Mouse (Mus musculus): Measurements from ENCODE around the gene Ocel1.
A peak's percentile ranks its signal among the peaks of the same experiment; 100 is the strongest.

Ocel1 gene

GRCm38 (mm10) chr8:71379512-71380075 lies 8.5 kb downstream of the Ocel1 start:
- no peak for DNase-seq (ENCODE audit: low read depth)

- no peak for DNase-seq (ENCODE audit: low read depth)
Measured at GRCm38 (mm10) chr8:71380178-71381171, 9.4 kb downstream of the Ocel1 start.

DNA sequence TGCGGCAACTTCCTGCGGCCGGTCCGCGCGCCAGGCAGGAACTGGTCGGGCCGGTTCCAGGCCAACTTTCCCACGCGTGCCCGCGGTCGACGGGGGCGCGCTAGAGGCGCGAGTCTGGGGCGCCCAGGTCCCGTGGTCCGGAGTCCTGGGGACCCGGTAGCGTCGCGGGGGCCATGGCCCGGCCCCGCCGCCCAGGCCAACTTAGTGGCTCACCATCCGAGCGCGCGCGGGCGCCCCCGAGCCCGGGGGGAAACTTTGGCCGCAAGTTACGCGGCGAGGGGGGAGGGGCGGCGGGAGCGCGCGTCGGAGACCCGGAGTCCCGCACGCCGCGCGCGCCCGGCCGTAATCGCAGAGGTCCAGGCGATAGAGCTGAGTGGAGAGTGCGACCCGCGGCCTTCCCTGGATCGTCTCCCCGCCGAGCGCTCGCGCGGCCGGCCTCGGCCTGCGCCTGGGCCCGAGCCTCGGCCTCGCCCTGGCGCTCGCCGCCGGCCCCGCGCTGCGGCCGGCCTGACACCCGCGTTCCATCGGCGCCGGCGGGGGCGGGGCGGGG lies 10.4 kb downstream of the Ocel1 start, which contains the start of gene Nr2f6:
Gene Nr2f6 (minus strand): TSS at position 540 of the 550 bp plus-strand sequence.
- peak; percentile 84 for DNase-seq (ENCODE audit: low read depth)

DNA sequence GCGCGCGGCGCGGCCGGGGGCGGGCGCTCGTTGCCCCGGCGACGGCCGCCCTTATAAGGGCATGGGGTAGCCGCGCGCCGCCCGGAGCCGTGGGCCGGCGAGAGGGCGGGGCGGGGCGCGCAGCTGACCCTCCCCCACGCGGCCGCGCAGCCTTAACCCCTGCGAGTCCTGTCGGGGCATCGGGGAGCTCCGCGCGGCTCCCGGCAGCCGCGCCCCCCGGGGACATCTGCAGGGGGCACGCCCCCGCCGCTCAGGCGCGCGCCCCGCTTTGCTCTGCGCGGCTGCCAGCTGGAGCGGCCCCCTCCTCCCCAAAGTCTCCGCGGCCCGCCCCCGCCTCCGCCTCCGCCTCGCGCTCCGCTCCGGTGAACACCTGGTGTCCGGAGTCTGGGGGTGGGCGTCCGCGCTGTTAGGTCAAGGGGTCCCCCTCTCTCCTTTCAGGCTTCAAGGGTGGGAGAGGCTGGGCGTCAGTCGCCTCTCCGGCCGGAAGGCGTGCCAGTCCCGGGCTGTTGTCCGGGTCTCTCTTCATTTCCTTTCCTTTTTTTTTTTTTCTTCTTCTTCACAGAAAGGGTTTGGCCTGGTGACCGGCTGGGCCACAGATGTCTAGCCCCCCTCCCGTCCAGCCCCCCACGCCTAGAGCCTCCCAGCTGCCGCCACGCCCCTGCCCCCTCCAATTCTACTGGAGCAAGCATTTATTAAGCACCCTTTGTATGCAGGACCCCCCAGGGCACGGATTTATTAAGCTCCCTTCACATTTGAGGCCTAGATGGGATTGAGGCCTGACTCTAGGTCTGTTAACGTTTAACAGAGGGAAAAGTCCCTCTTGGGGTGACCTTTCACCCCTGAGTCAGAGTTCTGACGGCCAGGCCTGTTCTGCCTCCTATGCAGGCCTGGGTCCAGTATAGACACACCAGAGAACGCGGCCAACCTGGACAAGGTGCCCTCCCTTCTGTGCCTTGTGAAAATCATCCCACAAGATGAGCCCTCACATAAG lies 11.2 kb downstream of the Ocel1 start:
- DNase-seq (ENCODE audit: low read depth): peak; percentile 95

DNA sequence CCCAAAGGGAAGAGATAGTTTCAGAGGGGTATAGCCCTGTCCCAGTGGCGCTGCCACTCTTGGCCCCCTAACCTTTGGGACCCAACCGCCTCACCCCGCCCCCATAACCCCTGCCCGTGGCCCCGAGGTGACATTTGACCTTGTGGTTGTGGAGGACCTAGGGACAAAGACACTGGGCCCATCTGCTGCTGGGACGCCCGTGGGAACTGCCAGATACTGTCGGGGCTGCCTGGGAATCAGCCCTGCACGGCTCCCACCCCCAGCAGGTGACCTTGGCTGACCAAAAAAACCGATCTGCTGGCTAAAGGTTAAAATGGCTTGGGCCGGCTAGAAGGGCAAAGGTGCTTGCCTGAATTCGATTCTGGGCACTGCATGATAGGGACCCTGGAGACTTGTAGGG lies 12.3 kb downstream of the Ocel1 start:
- DNase-seq (ENCODE audit: low read depth): no peak

- no peak for DNase-seq (ENCODE audit: low read depth)
Measured at GRCm38 (mm10) chr8:71383860-71384259, 12.8 kb downstream of the Ocel1 start.

- no peak for DNase-seq (ENCODE audit: low read depth)
Measured at GRCm38 (mm10) chr8:71385212-71385835, 14.2 kb downstream of the Ocel1 start.

DNA sequence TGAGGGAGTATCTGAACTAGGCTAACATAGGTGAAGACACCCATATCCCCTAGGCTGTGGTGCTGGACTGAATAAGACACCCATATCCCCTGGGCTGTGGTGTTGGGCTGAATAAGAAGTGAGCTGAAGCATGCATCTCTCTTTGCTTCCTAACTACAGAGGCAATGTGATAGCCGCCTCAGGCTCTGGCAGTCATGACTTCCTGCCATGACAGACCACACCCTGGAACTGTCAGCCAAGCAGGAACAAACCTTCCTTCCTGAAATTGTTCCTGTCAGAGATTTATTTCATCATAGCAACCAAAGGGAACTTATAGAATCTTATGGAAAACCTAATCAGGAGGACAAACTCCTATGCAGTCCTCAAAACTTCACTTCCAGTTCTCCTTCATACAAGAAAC lies 17.2 kb downstream of the Ocel1 start:
- no peak for DNase-seq (ENCODE audit: low read depth)

DNA sequence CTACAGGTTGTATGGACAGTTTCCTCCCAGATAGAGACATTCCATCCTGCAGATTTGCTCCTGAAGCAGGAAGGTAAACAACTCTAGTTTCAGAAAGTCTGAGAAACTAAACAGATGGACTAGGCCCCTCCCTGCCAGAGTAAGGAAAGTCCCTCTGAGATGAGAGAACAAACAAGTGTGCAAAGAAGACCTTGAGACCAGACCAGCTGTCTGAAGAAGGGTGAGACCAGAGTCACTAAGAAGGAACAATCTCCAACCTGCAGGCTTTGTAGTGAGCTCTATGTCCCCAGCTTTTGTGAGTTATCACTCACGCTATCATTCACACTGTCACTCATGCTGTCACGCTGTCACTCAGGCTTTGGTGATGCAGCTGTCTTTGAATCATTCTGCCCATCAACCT lies 20.6 kb downstream of the Ocel1 start:
- no peak for DNase-seq (ENCODE audit: low read depth)

DNA sequence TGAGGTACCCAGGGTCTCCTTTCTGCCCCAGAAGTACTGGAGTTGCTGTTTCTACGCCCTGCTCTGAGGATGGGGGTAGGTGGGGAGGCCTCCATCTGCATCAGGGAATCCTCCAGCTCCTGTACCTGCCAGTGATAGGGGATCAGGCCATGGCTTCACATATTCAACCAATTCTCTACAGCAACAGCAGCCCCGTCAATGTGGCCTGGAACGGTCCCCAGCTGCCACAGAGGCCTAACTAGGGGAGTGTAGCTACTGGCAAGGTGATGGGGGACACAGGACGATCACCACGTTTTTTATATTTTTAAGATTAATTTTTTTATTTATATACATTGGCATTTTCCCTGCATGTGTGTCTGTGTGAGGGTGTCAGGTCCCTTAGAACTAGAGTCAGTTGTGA lies 21.3 kb downstream of the Ocel1 start:
- DNase-seq (ENCODE audit: low read depth): no peak

DNA sequence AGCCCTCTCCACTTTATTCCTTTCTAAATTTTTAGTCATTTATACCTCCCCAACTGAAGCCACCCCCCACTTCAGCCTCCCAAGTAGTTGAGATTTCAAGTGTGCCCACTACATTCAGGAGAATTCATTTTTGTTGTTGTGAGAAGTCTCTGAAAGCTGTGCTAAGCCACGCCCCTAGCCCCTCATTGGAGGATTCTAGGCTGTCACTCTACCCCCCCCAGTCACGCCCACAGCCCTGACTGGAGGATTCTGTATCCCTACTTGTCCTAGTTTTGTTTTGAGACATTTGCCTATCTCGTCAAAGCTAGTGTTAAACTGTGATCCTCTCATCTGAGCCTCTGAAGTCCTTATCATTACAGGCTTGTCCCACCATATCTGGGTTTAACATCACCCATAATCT lies 21.8 kb downstream of the Ocel1 start:
- DNase-seq (ENCODE audit: low read depth): peak; percentile 65

DNA sequence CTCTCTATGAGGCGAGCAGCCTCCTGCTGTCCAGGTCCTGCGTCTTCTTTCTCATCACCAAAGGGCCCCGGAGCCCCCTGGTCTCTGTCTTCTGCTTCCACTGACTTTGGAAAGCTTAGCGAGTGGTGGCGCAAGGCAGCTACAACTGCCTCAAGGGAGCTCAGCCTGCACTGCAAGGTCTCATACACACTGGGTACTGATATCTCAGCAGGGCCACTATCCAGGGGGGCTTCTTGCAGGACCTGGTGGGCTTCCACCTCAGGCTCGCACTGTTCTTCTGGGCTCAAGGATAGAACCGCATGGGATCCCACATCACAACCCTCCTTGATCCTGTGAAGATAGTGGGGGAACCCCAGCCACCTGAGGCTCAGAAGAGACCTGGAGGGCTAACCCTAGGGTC lies 23.4 kb downstream of the Ocel1 start:
- DNase-seq (ENCODE audit: low read depth): no peak

DNA sequence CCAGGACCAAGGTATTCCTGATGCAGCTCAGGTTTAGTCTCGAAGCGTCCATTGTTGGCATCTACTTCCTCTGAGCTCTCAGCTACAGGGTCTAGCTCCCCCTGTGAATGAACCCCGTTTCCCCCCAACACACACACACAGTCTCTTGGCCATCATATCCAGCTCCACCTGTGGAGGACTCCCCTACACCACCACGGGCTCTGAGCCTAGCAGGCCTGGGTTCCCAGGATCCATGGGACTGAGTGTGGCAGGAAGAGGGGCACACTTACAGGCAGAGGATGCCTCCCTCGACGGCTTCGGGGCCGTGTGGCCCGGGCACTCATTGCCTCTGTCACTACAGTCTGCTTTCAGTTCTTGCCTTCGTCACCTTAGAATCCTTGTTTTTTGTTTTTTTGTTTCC lies 24.0 kb downstream of the Ocel1 start:
- no peak for DNase-seq (ENCODE audit: low read depth)

GRCm38 (mm10) chr8:71395629-71396028 lies 24.5 kb downstream of the Ocel1 start, which contains the start of gene Ushbp1:
Gene Ushbp1, minus strand, starts transcription at chr8:71395802.
- DNase-seq (ENCODE audit: low read depth): no peak

GRCm38 (mm10) chr8:71396639-71397305 lies 25.7 kb downstream of the Ocel1 start, which contains the start of gene Babam1:
Gene Babam1, plus strand, starts transcription at chr8:71396861.
- peak; percentile 96 for DNase-seq (ENCODE audit: low read depth)

GRCm38 (mm10) chr8:71397701-71398100 lies 26.6 kb downstream of the Ocel1 start:
- DNase-seq (ENCODE audit: low read depth): no peak

DNA sequence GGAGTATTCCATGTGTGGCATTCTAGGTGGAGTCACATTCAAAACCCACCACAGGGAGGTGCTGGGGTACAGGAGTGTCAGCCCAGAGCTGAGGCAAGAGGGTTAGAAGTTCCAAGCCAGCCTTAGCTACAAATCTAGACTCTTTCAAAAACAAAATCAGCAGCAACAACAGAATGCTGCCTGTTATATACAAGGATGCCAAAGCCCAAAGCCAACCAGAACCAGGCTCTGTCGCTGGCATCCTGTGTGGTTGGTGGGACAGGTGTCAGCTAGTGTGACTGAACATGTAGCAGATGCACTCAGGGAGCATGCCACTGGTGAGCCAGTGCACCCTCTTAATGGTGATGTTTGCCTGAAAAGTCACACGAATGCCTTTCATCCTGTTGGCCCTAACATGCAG lies 29.7 kb downstream of the Ocel1 start:
- DNase-seq (ENCODE audit: low read depth): no peak

GRCm38 (mm10) chr8:71401454-71401853 lies 30.4 kb downstream of the Ocel1 start:
- DNase-seq (ENCODE audit: low read depth): no peak

DNA sequence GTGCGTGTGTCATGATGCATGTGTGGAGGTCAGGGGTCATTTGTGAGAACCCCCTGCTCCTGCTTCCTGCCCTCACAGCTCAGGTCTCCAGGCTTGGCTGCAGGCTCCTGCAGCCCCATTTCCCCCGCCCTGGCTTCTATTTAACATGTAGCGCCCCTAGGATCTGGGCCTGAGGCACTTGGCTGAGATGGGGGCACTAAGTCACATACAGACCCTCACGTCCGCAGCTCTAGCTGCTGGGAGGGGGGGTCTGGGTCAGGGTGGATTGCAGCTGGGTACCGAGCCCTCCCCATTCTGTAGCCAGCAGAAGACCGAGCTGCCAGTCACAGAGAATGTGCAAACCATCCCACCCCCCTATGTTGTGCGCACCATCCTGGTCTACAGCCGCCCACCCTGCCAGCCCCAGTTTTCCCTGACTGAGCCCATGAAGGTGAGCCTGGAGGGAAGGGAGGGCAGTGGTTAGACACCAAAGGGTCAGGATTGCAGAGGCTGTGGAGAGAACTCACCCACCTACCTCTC lies 31.4 kb downstream of the Ocel1 start:
- DNase-seq (ENCODE audit: low read depth): no peak

GRCm38 (mm10) chr8:71403107-71403885 lies 32.2 kb downstream of the Ocel1 start:
- DNase-seq (ENCODE audit: low read depth): no peak

All from NIH3T3 (cell line).